Mouse (Mus musculus) embryonic facial prominence, embryonic 14.5 days (tissue): ENCODE measurements at regions not wholly inside any gene's neighbourhood (a gene's known extent, or its start where the extent isn't known, plus 50 kb on each side); places are given as distances from the start of the nearest gene placed in this dataset.

Experiments used
- ATAC-seq: fragments of 200-750 bp; cut with Nextera tagmentation; 2 replicates; pipeline ENCODE4 v1.8.0; 2017; ENCODE audit warnings: low read depth, moderate number of reproducible peaks, moderate TSS enrichment
- DNase-seq: peaks from one replicate; pipeline ENCODE4 v3.0.0-alpha.2; 2015; ENCODE audit warnings: low spot score
- H3K27ac ChIP-seq: fragments of 300-500 bp; sonication (generic); replicated peaks from 2 replicates; pipeline ENCODE4 v1.5.1; 2014; ENCODE audit warnings: low read depth, mild to moderate bottlenecking, low read length, moderate library complexity
- H3K27me3 ChIP-seq: fragments of 300-500 bp; sonication (generic); replicated peaks from 2 replicates; pipeline ENCODE4 v1.6.1; 2014; ENCODE audit warnings: low read length; ENCODE audit not compliant: control insufficient read depth, insufficient read depth
- H3K36me3 ChIP-seq: fragments of 300-500 bp; sonication (generic); 2 replicates; pipeline ENCODE4 v1.6.1; 2014; ENCODE audit warnings: low read length, mixed read lengths; ENCODE audit not compliant: control insufficient read depth, insufficient read depth
- H3K4me1 ChIP-seq: fragments of 300-500 bp; sonication (generic); 2 replicates; pipeline ENCODE4 v1.6.1; 2014; ENCODE audit warnings: antibody characterized with exemption, low read length; ENCODE audit not compliant: control insufficient read depth, insufficient read depth
- H3K4me2 ChIP-seq: fragments of 300-500 bp; sonication (generic); 2 replicates; pipeline ENCODE4 v1.6.1; 2014; ENCODE audit warnings: low read depth, mild to moderate bottlenecking, low read length, moderate library complexity, mixed read lengths
- H3K4me3 ChIP-seq: fragments of 300-500 bp; sonication (generic); 2 replicates; pipeline ENCODE4 v1.5.1; 2014; ENCODE audit warnings: low read depth, mild to moderate bottlenecking, low read length
- H3K9ac ChIP-seq: fragments of 300-500 bp; sonication (generic); 2 replicates; pipeline ENCODE4 v1.6.1; 2014; ENCODE audit warnings: low read depth, mild to moderate bottlenecking, low read length, moderate library complexity, mixed read lengths
- H3K9me3 ChIP-seq: fragments of 300-500 bp; sonication (generic); 2 replicates; pipeline ENCODE4 v1.6.1; 2016; ENCODE audit warnings: low read length; ENCODE audit not compliant: control insufficient read depth
- WGBS: fragments of 180-500 bp; shearing (Covaris S2); extraction: QIAGEN DNeasy Blood & Tissue Kit; methylation state at CpG from one replicate; pipeline ENCODE4 v1.1.7; 2014; 5-methylcytosine and 5-hydroxymethylcytosine counted together

GRCm38 (mm10) chr8:109415906-109416305 is 77.9 kb upstream of the Pmfbp1 start:
- H3K27me3 ChIP-seq, result no peaks in the 10 kb centered on the region
- no peak overlapping the region for H3K4me2 ChIP-seq
- no peaks in the 10 kb centered on the region for H3K4me1 ChIP-seq
- no peak for ATAC-seq
- DNase-seq, result no peak
- WGBS, result 75% methylated on average over 11 of the region's 11 CpGs
- no peak overlapping the region for H3K4me3 ChIP-seq
- 0 out of 2 replicates have a peak, but pooled peaks cover 3% of the 10 kb centered on the region for H3K9me3 ChIP-seq
- H3K9ac ChIP-seq, result no peak overlapping the region
- H3K36me3 ChIP-seq, result no peaks in the 10 kb centered on the region
- H3K27ac ChIP-seq, result no peak overlapping the region

GRCm38 (mm10) chr8:109416327-109417100 is 77.3 kb upstream of the Pmfbp1 start:
- 63% methylated on average over 17 of the region's 17 CpGs for WGBS
- no peak for ATAC-seq
- no peak overlapping the region for H3K9ac ChIP-seq
- H3K9me3 ChIP-seq, result 0 out of 2 replicates have a peak, but pooled peaks cover 3% of the 10 kb centered on the region
- H3K36me3 ChIP-seq, result no peaks in the 10 kb centered on the region
- no peak overlapping the region for H3K4me3 ChIP-seq
- H3K27ac ChIP-seq, result no peak overlapping the region
- H3K27me3 ChIP-seq, result no peaks in the 10 kb centered on the region
- no peak for DNase-seq
- 0 out of 2 replicates have a peak overlapping the region, but pooled peaks have one; percentile 5 for H3K4me2 ChIP-seq
- H3K4me1 ChIP-seq, result no peaks in the 10 kb centered on the region

GRCm38 (mm10) chr8:109417222-109417621 is 76.6 kb upstream of the Pmfbp1 start:
- 36% methylated on average over 5 of the region's 5 CpGs for WGBS
- Histone ChIP-seq H3K9me3 (0 out of 2 replicates have a peak, but pooled peaks cover 3% of the 10 kb centered on the region), H3K4me1 (no peaks in the 10 kb centered on the region), H3K4me2 (no peak overlapping the region), H3K27me3 (no peaks in the 10 kb centered on the region), H3K4me3 (no peak overlapping the region), H3K9ac (no peak overlapping the region), H3K27ac (no peak overlapping the region), H3K36me3 (no peaks in the 10 kb centered on the region)
- peak; percentile 82 for ATAC-seq
- DNase-seq, result peak; percentile 64

GRCm38 (mm10) chr8:109417971-109418370 is 75.9 kb upstream of the Pmfbp1 start:
- H3K27me3 ChIP-seq, result no peaks in the 10 kb centered on the region
- 34% methylated on average over 12 of the region's 12 CpGs for WGBS
- no peaks in the 10 kb centered on the region for H3K36me3 ChIP-seq
- no peak for DNase-seq
- H3K4me3 ChIP-seq, result no peak overlapping the region
- H3K4me2 ChIP-seq, result no peak overlapping the region
- ATAC-seq, result no peak
- no peaks in the 10 kb centered on the region for H3K4me1 ChIP-seq
- no peak overlapping the region for H3K27ac ChIP-seq
- 0 out of 2 replicates have a peak, but pooled peaks cover 3% of the 10 kb centered on the region for H3K9me3 ChIP-seq
- H3K9ac ChIP-seq, result no peak overlapping the region

- no peak for ATAC-seq
- DNase-seq, result no peak
- no peak overlapping the region for H3K27ac ChIP-seq
- no peak overlapping the region for H3K9ac ChIP-seq
- H3K27me3 ChIP-seq, result no peaks in the 10 kb centered on the region
- no peak overlapping the region for H3K4me3 ChIP-seq
- H3K4me1 ChIP-seq, result no peaks in the 10 kb centered on the region
- H3K9me3 ChIP-seq, result 0 out of 2 replicates have a peak, but pooled peaks cover 3% of the 10 kb centered on the region
- H3K4me2 ChIP-seq, result no peak overlapping the region
- H3K36me3 ChIP-seq, result no peaks in the 10 kb centered on the region
- WGBS, result 50% methylated on average over 4 of the region's 4 CpGs
Measured at GRCm38 (mm10) chr8:109419029-109419596, 74.7 kb upstream of the Pmfbp1 start.

- Histone ChIP-seq H3K27me3 (no peaks in the 10 kb centered on the region), H3K4me3 (no peak overlapping the region), H3K36me3 (no peaks in the 10 kb centered on the region), H3K27ac (no peak overlapping the region), H3K4me2 (no peak overlapping the region), H3K9ac (no peak overlapping the region), H3K9me3 (0 out of 2 replicates have a peak, but pooled peaks cover 3% of the 10 kb centered on the region), H3K4me1 (no peaks in the 10 kb centered on the region)
- ATAC-seq (no peak), DNase-seq (no peak)
- 69% methylated on average over 5 of the region's 5 CpGs for WGBS
Measured at GRCm38 (mm10) chr8:109424004-109424403, 69.8 kb upstream of the Pmfbp1 start.

- Histone ChIP-seq H3K4me1 (no peaks in the 10 kb centered on the region), H3K27ac (no peak overlapping the region), H3K4me3 (no peak overlapping the region), H3K9me3 (no peaks in the 10 kb centered on the region), H3K36me3 (no peaks in the 10 kb centered on the region), H3K27me3 (no peaks in the 10 kb centered on the region), H3K9ac (no peak overlapping the region), H3K4me2 (no peak overlapping the region)
- ATAC-seq, result no peak
- WGBS, result 83% methylated on average over 9 of the region's 9 CpGs
- DNase-seq, result no peak
Measured at GRCm38 (mm10) chr8:109428551-109428950, 65.3 kb upstream of the Pmfbp1 start.

- no peak overlapping the region for H3K9ac ChIP-seq
- no peaks in the 10 kb centered on the region for H3K4me1 ChIP-seq
- H3K36me3 ChIP-seq, result no peaks in the 10 kb centered on the region
- no peak overlapping the region for H3K4me2 ChIP-seq
- DNase-seq (no peak), ATAC-seq (no peak)
- H3K9me3 ChIP-seq, result no peaks in the 10 kb centered on the region
- no peak overlapping the region for H3K27ac ChIP-seq
- H3K27me3 ChIP-seq, result no peaks in the 10 kb centered on the region
- 81% methylated on average over 12 of the region's 12 CpGs for WGBS
- H3K4me3 ChIP-seq, result no peak overlapping the region
Measured at GRCm38 (mm10) chr8:109434538-109434937, 59.3 kb upstream of the Pmfbp1 start.
